Mouse (Mus musculus) kidney, adult 2 months (tissue): ENCODE data around the gene Wnk1. TPM values are rescaled to one million over a fixed set of nuclear protein-coding genes. Genes with fewer than 3 reads are reported as not detected.

Experiments
- DNase-seq: peaks from one replicate; pipeline ENCODE4 v3.0.0; 2021
- H3K27ac ChIP-seq: fragments of 200-500 bp; 2 replicates; pipeline ENCODE4 v1.5.1; 2012; ENCODE audit warnings: low read depth, low read length, control low read depth, inconsistent platforms; ENCODE audit not compliant: insufficient read depth
- H3K27me3 ChIP-seq: fragments of 200-500 bp; replicated peaks from 2 replicates; pipeline ENCODE4 v1.6.1; 2012; ENCODE audit warnings: mild to moderate bottlenecking, moderate library complexity, low read length, inconsistent platforms; ENCODE audit not compliant: control insufficient read depth, insufficient read depth
- H3K36me3 ChIP-seq: fragments of 200-500 bp; 2 replicates; pipeline ENCODE4 v1.6.1; 2012; ENCODE audit warnings: mild to moderate bottlenecking, moderate library complexity, low read length, inconsistent platforms; ENCODE audit not compliant: control insufficient read depth, insufficient read depth
- H3K4me1 ChIP-seq: fragments of 200-500 bp; 2 replicates; pipeline ENCODE4 v1.6.1; 2011; ENCODE audit warnings: low read length; ENCODE audit not compliant: control insufficient read depth, insufficient read depth
- H3K4me3 ChIP-seq: fragments of 200-500 bp; 2 replicates; pipeline ENCODE4 v1.5.1; 2011; ENCODE audit warnings: mild to moderate bottlenecking, low read depth, low read length, control low read depth; ENCODE audit not compliant: insufficient read depth
- CTCF ChIP-seq: fragments of 200-500 bp; conservative IDR thresholded peaks from 2 replicates; pipeline ENCODE4 v1.5.1; 2011; ENCODE audit warnings: low read depth, mild to moderate bottlenecking, control low read depth, low read length, moderate library complexity, mixed read lengths; ENCODE audit not compliant: insufficient read depth, insufficient read length
- POLR2A ChIP-seq: fragments of 200-500 bp; IDR thresholded peaks from one replicate; pipeline ENCODE4 v1.6.1; 2011; ENCODE audit warnings: low read depth, low read length, control low read depth
- WGBS: fragments of 180-500 bp; shearing (Covaris S2); methylation state at CpG from one replicate; pipeline ENCODE4 v1.1.7; 2018; 5-methylcytosine and 5-hydroxymethylcytosine counted together
- polyA plus RNA-seq: library from polyadenylated mRNA; depleted of rRNA; stranded (reverse); fragments of >200 nt; gene quantifications from 2 replicates; pipeline ENCODE4 v1.2.3, GENCODE M21; 2012

Gene Wnk1
- polyA plus RNA-seq, 1 experiment = 135 TPM

DNA sequence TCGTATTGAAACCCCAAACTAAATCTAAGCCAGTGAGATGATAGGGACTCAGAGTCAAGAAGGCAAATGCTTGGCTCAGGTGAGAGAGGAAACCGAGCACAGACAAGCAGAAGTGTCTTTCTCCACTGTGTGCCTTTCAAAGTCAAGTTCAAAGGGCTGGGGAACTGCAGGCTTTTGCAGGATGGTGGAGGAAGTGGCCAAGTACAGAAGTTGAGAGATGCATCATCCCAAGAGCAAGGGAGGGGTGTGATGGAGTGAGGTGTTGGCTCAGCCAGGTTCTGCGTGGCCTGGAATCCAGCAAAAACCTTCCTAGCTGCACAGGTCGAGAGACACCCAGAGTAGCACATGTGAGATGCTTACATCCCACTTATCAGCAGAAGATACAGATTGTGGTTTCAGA is 43.0 kb upstream of the Wnk1 start:
- Histone ChIP-seq H3K4me1 (no peaks in the 10 kb centered on the region), H3K27me3 (no peaks in the 10 kb centered on the region; the same call in 1 of the 2 replicates), H3K4me3 (no peak overlapping the region), H3K36me3 (no peaks in the 10 kb centered on the region), H3K27ac (no peak overlapping the region)
- WGBS = 87% methylated on average over 4 of the region's 4 CpGs
- DNase-seq = no peak
- TF ChIP-seq POLR2A (no peak), CTCF (no peak)

DNA sequence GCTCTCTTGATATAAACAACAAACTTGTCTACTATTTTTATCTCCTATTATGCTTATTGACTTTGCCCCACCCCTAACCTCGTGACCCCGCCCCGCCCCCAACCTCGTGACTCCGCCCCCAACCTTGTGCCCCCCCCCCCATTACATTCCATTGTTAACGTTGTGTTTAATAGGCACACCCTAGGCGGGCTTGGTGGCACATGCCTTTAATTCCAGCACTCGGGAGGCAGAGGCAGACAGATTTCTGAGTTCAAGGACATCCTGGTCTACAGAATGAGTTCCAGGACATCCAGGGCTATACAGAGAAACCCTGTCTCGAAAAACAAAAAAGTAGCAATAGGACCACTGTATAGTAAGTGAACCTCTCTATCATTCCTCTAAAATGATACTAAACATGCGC is 41.1 kb upstream of the Wnk1 start:
- WGBS = 83% methylated on average over 10 of the region's 10 CpGs
- DNase-seq = no peak
- Histone ChIP-seq H3K36me3 (no peaks in the 10 kb centered on the region), H3K27me3 (no peaks in the 10 kb centered on the region; the same call in 1 of the 2 replicates), H3K27ac (no peak overlapping the region), H3K4me3 (no peak overlapping the region), H3K4me1 (no peaks in the 10 kb centered on the region)
- TF ChIP-seq CTCF = no peak
- no peak for TF ChIP-seq POLR2A

DNA sequence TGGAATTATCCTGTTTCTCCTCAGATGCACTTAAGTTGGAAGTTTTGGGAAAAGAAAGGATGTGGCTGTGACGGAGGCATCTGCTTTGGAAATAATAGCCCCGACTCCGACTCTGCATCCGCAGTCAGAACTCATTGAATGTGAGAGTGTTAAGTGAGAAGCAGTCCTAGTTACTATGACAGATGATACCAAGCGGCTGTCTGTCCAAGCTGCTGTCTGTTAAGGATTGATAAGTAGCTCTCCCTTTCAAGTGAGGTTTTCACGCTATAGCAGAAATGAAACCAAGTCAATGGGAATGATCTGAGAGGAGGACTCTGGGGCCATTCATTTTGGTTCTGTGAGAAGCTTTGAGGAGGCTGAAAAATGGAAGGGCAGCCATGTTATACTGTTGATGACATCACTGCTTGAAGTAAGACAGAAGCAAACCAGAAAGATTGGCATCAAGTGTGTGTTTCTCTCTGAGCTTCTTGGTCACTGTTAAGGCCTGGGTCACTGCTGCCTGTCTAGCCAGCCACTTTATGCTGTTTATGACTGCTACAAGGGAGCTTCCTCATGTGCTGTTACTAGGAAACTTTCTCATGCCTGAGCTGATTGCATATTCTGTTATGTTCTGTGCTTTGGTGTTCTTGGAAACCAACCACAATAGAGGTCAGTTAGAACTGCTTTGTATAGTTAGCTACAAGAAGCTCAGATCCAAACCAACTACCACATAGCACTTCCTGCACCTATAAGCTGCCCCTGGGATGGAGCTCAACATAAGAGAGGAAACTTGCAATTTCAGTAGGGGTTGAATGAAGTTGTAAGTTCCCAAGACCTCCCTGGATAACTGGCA is 38.4 kb upstream of the Wnk1 start:
- WGBS = 88% methylated on average over 6 of the region's 6 CpGs

DNA sequence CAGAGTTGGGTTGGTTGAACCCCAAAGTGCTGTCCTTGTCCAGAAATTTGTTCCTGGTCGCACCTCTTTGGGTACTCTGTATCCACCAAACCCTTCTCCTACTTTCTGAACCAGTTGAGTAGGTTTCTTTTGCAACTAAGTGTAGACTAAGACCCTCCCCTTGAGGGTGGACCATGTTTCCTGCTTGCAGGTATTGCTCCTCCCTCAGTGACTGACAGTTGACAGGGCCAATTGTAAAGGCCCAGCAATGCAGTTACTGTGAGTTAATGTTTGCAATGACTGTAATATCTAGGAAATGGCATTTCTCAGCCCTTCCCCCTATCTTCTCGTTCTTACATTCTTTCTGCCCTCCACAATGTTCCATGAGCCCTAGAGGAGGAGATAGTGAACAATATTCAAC is 34.2 kb upstream of the Wnk1 start:
- WGBS = 89% methylated on average over 2 of the region's 2 CpGs
- no peak for TF ChIP-seq CTCF
- no peak for TF ChIP-seq POLR2A
- Histone ChIP-seq H3K36me3 (no peaks in the 10 kb centered on the region), H3K27me3 (no peaks in the 10 kb centered on the region; the same call in 1 of the 2 replicates), H3K4me3 (no peak overlapping the region), H3K27ac (no peak overlapping the region), H3K4me1 (no peaks in the 10 kb centered on the region)
- no peak for DNase-seq

More for the DNA sequence above, 38.4 kb upstream of the Wnk1 start:
- no peak for TF ChIP-seq POLR2A
- no peak for TF ChIP-seq CTCF
- Histone ChIP-seq H3K36me3 (no peaks in the 10 kb centered on the region), H3K4me1 (no peaks in the 10 kb centered on the region), H3K27me3 (no peaks in the 10 kb centered on the region; the same call in 1 of the 2 replicates), H3K27ac (no peak overlapping the region), H3K4me3 (no peak overlapping the region)
- DNase-seq = no peak

DNA sequence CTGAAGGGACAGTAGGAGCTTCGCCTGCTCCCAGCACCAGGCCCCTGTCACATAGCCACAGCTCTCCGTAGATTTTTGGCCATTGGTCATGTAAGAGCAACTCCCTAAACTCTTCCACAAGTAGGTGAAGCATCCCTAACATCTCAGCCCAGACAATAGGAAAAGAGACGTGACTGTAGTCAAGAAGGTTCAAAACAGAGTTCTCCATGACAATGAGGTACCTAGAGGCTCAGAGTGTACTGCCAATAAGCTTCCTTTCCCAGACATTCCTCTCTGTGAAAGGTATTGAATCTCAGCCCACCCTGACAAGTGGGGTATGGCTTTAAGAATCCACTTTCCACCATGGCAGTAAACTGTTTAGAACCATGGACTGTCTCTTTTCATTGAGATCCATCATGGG is 31.1 kb upstream of the Wnk1 start:
- no peak overlapping the region for H3K4me3 ChIP-seq
- WGBS = 93% methylated on average over 3 of the region's 3 CpGs
- DNase-seq = no peak
- H3K4me1 ChIP-seq = no peaks in the 10 kb centered on the region
- no peaks in the 10 kb centered on the region for H3K27me3 ChIP-seq
- H3K36me3 ChIP-seq = no peaks in the 10 kb centered on the region
- TF ChIP-seq CTCF = no peak
- H3K27ac ChIP-seq = no peak overlapping the region

DNA sequence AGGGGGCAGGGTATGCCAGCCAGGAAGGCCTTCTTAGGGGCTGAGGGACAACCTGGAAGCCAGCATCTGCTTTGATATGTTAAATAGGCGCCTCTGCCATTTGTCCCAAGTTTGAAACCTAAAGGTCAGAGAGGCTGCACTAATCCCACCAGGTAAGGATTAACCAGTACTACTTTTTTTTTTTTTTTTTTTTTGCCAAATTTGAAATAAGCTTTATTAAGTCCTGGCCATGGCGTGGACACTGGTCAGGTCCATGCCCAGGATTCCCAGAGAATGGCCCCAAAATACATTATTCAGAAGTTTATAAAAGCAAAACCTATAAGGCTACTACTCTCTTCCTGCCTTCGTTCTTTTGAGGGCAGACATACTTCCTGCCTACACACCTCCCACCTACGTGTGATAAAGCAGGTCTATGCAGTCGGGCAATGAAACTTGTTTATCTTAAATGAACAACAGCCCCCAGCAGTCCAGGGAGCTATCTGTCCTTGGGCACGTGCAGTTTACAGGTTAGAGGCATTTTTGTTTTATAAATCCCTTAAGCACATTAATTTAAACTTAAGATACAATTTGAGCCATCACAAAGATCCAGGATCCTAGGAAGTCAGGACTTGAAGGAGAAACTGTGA is 27.2 kb upstream of the Wnk1 start:
- Histone ChIP-seq H3K36me3 (no peaks in the 10 kb centered on the region), H3K27ac (no peak overlapping the region), H3K27me3 (no peaks in the 10 kb centered on the region), H3K4me3 (no peak overlapping the region), H3K4me1 (no peaks in the 10 kb centered on the region)
- no peak for DNase-seq
- 77% methylated on average over 6 of the region's 6 CpGs for WGBS
- TF ChIP-seq POLR2A = no peak
- TF ChIP-seq CTCF = no peak

DNA sequence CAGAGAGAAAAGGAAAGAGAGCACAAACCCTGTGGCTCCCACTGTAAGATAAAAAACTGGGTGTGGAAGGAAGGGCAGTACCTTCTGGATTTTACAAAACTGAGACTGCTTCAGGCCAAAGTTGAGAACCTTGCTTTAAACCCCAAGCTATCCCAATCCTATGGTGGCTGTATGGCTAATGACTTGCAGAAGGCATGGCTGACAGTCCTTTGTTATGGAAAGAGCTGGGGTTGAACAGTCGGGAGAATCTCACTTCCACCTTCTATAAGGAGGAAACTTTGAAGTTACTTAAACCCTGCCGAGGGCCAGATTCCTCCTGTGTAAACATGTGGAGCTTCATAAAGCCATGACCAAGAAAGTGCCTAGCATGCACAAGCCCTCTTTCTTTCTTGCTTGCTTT is 26.2 kb upstream of the Wnk1 start:
- Histone ChIP-seq H3K4me1 (no peaks in the 10 kb centered on the region), H3K27me3 (no peaks in the 10 kb centered on the region), H3K36me3 (no peaks in the 10 kb centered on the region), H3K27ac (no peak overlapping the region), H3K4me3 (no peak overlapping the region)
- TF ChIP-seq CTCF (no peak), POLR2A (no peak)
- WGBS = 57% methylated on average over 2 of the region's 2 CpGs
- no peak for DNase-seq
